Mouse (Mus musculus) liver, embryonic 16.5 days (tissue): ENCODE results near the gene Slc52a3. TPM values are rescaled to one million over a fixed set of nuclear protein-coding genes. Genes with fewer than 3 reads are reported as not detected.

Source experiments
- ATAC-seq: fragments of 200-750 bp; cut with Nextera tagmentation; 2 replicates; pipeline ENCODE4 v1.8.0; 2017; ENCODE audit warnings: low read depth, mild to moderate bottlenecking, moderate number of reproducible peaks, moderate library complexity
- H3K27ac ChIP-seq: fragments of 300-500 bp; sonication (generic); 2 replicates; pipeline ENCODE4 v1.5.1; 2014; ENCODE audit warnings: mild to moderate bottlenecking, low read length
- H3K27me3 ChIP-seq: fragments of 300-500 bp; sonication (generic); 2 replicates; pipeline ENCODE4 v1.6.1; 2014; ENCODE audit warnings: low read depth, low read length, mixed read lengths; ENCODE audit not compliant: control insufficient read depth, insufficient read depth
- H3K36me3 ChIP-seq: fragments of 300-500 bp; sonication (generic); 2 replicates; pipeline ENCODE4 v1.6.1; 2014; ENCODE audit warnings: mild to moderate bottlenecking; ENCODE audit not compliant: control insufficient read depth, insufficient read depth
- H3K4me1 ChIP-seq: fragments of 300-500 bp; sonication (generic); 2 replicates; pipeline ENCODE4 v1.6.1; 2014; ENCODE audit warnings: low read depth, low read length, mixed read lengths; ENCODE audit not compliant: control insufficient read depth
- H3K4me2 ChIP-seq: fragments of 300-500 bp; sonication (generic); 2 replicates; pipeline ENCODE4 v1.6.1; 2014; ENCODE audit warnings: low read depth, low read length, mixed read lengths
- H3K4me3 ChIP-seq: fragments of 300-500 bp; sonication (generic); 2 replicates; pipeline ENCODE4 v1.5.1; 2014; ENCODE audit warnings: low read depth, mild to moderate bottlenecking, low read length
- H3K9ac ChIP-seq: fragments of 300-500 bp; sonication (generic); 2 replicates; pipeline ENCODE4 v1.6.1; 2014; ENCODE audit warnings: low read depth, low read length
- H3K9me3 ChIP-seq: fragments of 300-500 bp; sonication (generic); replicated peaks from 2 replicates; pipeline ENCODE4 v1.6.1; 2016; ENCODE audit warnings: low read length; ENCODE audit not compliant: control insufficient read depth
- WGBS: fragments of 180-500 bp; shearing (Covaris S2); extraction: QIAGEN DNeasy Blood & Tissue Kit; methylation state at CpG from one replicate; pipeline ENCODE4 v1.1.7; 2014; ENCODE audit not compliant: insufficient replicate concordance; 5-methylcytosine and 5-hydroxymethylcytosine counted together
- polyA plus RNA-seq: library from polyadenylated mRNA; unstranded; fragments of >200 nt; fragmentation: Nextera tagmentation; extraction: Ambion mirVana; gene quantifications from 2 replicates; pipeline ENCODE4 v1.2.1, GENCODE M21; 2015

Slc52a3 gene
- polyA plus RNA-seq, 1 experiment from 2014 or later, result 1.1 TPM

DNA sequence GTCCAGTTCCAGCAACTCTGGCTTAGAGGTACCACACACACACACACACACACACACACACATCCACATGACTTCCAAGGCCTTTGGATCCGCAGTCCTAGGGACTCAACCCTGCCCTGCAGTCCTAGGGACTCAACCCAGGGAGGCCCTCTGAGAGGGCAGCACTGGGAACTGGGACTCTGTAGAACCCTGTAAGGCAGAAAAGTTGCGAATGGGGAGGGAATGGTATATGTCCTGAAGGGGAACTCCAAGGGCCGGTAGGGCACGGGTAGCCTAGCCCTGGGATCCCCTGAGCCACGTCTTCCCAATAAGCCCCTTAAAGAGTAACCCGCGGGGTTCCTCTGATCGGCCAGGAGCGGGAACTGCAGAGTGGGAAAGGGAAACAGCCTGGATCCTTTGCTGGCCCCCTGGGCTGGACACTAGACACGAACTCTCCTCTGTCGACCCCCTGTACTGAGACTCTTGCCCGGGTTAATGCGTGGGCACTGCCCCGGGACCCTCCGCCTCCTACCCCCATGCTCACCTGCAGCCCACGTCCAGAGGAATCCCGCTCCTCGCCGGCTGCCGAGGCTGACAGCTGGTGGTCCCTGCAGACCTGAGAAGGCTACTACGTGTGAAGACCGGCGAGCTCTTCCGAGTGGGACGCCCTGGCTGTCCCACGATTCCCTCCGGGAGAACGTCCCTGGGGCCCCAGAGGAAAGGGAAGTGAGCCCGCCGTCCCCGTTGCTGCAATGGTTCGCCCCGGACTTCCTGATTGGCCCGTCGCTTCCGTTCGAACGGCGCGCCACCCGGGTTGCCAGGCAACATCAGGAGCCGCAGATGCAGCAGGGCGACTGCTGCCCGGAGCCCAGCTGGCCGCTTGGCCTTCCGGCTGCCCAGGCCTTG lies 16.6 kb upstream of the Slc52a3 start, which contains the start of gene Fam110a:
TSS of gene Fam110a (minus strand) at position 750 of the 885 bp plus-strand sequence.
- H3K4me2 ChIP-seq, result peak within 1 kb of the TSS; percentile 64
- H3K27me3 ChIP-seq, result no peaks in the 10 kb centered on the region; the same call in 1 of the 2 replicates
- H3K9ac ChIP-seq, result peak within 1 kb of the TSS; percentile 78
- ATAC-seq, result peak; percentile 85
- H3K9me3 ChIP-seq, result no peaks in the 10 kb centered on the region
- H3K4me1 ChIP-seq, result peaks cover 38% of the 10 kb centered on the region
- peak within 1 kb of the TSS; percentile 74 for H3K4me3 ChIP-seq
- under 1% methylated on average over 46 of the region's 46 CpGs for WGBS
- H3K36me3 ChIP-seq, result no peaks in the 10 kb centered on the region
- peak within 1 kb of the TSS; percentile 61 for H3K27ac ChIP-seq

DNA sequence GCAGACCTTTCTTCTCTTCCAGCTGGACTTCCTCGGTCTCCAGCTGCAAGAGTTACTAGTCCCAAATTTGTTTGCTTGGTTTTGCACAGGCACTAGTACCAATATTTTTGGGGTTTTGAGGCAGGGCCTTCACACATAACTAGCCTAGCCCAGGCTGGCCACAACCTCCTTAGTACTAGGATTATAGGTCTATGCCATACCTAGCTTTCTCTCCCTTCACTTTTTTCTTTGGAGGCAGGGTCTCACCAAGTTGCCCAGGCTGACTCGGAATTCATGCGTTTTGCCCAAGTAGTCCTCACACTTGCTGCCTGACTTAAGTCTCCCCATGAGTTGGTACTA lies 16.0 kb upstream of the Slc52a3 start:
- ATAC-seq, result no peak
- no peak overlapping the region for H3K9ac ChIP-seq
- peak overlapping the region; percentile 74 for H3K4me3 ChIP-seq
- H3K36me3 ChIP-seq, result no peaks in the 10 kb centered on the region
- H3K9me3 ChIP-seq, result no peaks in the 10 kb centered on the region
- no peaks in the 10 kb centered on the region; the same call in 1 of the 2 replicates for H3K27me3 ChIP-seq
- no peak overlapping the region for H3K27ac ChIP-seq
- peaks cover 32% of the 10 kb centered on the region for H3K4me1 ChIP-seq
- WGBS, result 43% methylated on average over 3 of the region's 3 CpGs
- H3K4me2 ChIP-seq, result peak overlapping the region; percentile 64

DNA sequence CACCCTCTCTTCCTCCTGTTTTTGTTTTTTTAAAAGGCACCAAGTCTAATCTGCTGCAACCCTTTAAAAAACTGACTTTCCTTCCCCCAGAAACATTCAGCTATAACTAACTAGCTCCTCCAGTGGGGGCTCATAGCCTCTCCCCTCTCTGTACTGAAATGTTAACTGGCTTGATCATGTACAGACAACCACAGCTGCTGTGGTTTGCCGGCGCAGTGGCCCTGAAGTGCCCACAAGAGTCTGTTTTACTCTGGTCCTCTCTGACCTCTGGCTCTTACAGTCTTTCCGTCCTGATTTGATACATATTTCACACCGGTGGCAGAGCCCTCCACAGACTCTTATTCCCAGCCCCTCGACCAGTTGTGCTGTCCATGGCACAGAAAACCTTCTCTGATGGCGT lies 15.0 kb upstream of the Slc52a3 start:
- peaks cover 27% of the 10 kb centered on the region for H3K4me1 ChIP-seq
- no peaks in the 10 kb centered on the region for H3K9me3 ChIP-seq
- no peaks in the 10 kb centered on the region; the same call in 1 of the 2 replicates for H3K27me3 ChIP-seq
- 24% methylated on average over 6 of the region's 6 CpGs for WGBS
- ATAC-seq, result no peak
- H3K4me2 ChIP-seq, result no peak overlapping the region
- no peak overlapping the region for H3K9ac ChIP-seq
- no peaks in the 10 kb centered on the region for H3K36me3 ChIP-seq
- no peak overlapping the region for H3K4me3 ChIP-seq
- no peak overlapping the region for H3K27ac ChIP-seq

DNA sequence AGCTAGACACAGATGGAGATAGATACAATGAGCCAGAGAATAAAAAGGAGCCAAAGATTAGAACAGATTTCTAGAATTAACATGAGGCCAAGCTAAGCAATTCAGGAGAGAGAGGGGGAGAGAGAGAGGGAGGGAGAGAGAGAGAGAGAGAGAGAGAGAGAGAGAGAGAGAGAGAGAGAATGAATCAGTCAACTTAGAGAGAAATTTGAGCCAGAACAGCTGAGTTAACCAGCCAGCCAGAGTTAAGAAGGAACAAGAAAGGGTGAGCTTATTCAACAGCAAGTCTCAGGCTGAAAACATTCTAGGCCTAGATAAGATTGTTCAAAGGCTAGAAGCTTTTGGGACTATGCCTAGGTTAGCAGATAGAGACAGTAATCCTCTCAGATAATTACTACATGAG lies 13.8 kb upstream of the Slc52a3 start:
- no peak overlapping the region for H3K4me2 ChIP-seq

DNA sequence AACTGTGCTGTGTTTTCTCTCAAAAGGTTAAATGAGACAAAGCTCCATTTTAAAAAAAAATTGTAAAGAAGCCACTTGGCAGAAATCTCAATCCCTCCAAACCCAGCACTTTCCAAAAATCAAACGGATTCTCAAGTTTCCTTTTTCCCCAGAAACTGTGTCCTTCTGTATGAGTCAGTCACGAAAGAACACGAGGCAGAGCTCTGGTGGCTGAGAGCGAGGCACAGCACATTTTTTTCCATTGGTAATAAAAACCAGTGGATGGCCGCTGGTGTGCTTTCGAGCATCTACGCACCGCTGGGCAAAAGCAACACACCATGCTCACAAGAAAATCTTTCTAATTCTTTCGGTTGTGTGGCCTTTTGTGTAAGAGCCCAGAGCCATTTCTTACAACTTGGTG lies 12.3 kb upstream of the Slc52a3 start:
- Histone ChIP-seq H3K4me2 (no peak overlapping the region), H3K9ac (no peak overlapping the region), H3K27ac (no peak overlapping the region), H3K27me3 (no peaks in the 10 kb centered on the region; the same call in 1 of the 2 replicates), H3K36me3 (no peaks in the 10 kb centered on the region), H3K9me3 (no peaks in the 10 kb centered on the region), H3K4me1 (peaks cover 8% of the 10 kb centered on the region), H3K4me3 (no peak overlapping the region)
- no peak for ATAC-seq
- 70% methylated on average over 9 of the region's 9 CpGs for WGBS

More for the DNA sequence above, 13.8 kb upstream of the Slc52a3 start:
- H3K9me3 ChIP-seq, result no peaks in the 10 kb centered on the region
- peaks cover 23% of the 10 kb centered on the region for H3K4me1 ChIP-seq
- ATAC-seq, result no peak
- H3K9ac ChIP-seq, result no peak overlapping the region
- H3K36me3 ChIP-seq, result no peaks in the 10 kb centered on the region
- no peaks in the 10 kb centered on the region; the same call in 1 of the 2 replicates for H3K27me3 ChIP-seq
- no peak overlapping the region for H3K27ac ChIP-seq
- no peak overlapping the region for H3K4me3 ChIP-seq

DNA sequence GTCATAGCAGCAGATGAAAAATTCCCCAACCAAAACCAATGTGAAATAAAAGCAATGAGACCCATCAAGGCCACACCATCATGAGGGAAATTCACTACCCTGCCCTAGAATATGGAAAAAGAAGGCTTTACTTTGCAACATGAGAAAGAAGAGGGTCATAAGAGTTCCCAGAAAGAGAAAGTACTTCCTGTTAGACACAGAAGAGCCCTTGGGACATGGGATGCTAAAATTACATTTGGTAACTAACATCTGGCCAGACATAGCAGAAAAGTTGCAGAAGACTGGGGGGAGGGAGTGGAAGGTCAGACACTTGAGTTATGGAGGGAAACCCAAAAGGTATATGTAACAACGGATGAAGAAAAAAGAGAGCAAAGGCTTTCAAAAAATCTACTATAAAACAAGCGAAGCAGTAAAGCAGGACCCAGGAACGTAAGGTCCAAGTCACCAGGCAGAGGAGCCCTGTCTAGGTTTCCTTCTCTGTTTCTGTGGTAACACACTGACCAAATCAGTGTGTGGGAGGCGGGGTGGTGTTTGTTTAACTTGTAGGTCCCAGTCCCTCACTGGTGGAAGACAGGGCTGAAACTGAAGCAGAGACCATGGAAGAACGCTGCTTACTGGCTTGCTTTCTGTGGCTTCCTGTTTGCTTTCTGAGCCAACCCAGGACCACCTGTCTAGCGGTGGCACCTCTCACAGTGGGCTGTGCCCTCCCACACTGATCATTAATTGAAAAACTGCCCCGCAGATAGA lies 10.7 kb upstream of the Slc52a3 start:
- 33% methylated on average over 7 of the region's 7 CpGs for whole genome bisulfite sequencing
- ATAC-seq, result no peak
- no peak overlapping the region for H3K4me2 ChIP-seq
- H3K36me3 ChIP-seq, result no peaks in the 10 kb centered on the region
- H3K27ac ChIP-seq, result no peak overlapping the region
- H3K4me3 ChIP-seq, result no peak overlapping the region
- H3K4me1 ChIP-seq, result peaks cover 2% of the 10 kb centered on the region
- no peaks in the 10 kb centered on the region for H3K9me3 ChIP-seq
- no peak overlapping the region for H3K9ac ChIP-seq
- no peaks in the 10 kb centered on the region; the same call in 1 of the 2 replicates for H3K27me3 ChIP-seq

DNA sequence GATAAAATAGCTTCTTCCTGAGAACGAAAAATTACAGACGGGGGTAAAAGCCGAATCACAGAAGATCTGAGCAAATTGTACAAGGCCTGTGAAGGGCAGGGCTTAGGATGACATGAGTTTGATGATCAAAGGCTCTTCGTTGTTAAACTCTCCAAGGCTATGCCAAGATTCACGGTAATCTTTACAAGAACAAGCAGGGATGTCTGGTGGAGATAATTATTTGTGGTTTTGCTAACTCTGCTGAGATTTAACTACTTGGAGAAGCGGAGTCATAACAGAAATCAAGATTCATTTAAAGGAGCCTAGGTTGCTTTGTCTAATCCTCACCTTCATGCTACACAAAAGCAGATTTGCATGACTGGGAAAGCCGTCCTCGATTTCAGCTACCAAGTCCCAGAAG lies 9.4 kb upstream of the Slc52a3 start:
- Histone ChIP-seq H3K4me3 (no peak overlapping the region), H3K36me3 (no peaks in the 10 kb centered on the region), H3K4me1 (no peaks in the 10 kb centered on the region; the same call in 1 of the 2 replicates), H3K4me2 (no peak overlapping the region), H3K9me3 (no peaks in the 10 kb centered on the region), H3K9ac (no peak overlapping the region), H3K27me3 (no peaks in the 10 kb centered on the region), H3K27ac (no peak overlapping the region)
- WGBS, result 44% methylated on average over 8 of the region's 8 CpGs
- no peak for ATAC-seq

DNA sequence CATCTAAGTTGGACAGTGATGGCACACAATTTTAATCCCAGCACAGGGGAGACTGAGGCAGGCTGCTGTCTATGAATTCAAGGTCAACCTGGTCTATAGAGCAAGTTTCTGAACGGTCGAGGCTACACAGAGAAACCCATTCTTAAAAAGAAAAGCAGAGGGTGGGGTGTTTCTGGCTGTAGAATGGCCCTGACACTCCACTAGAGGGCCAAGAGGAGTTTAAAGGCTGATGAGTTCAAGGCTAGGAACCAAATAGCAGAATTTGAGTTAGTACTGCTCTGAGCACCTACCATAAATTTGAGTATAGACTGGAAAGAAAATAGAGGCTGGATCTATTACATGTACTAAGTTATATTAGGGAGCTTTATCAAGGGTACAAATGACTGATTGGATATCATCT lies 7.3 kb upstream of the Slc52a3 start:
- no peaks in the 10 kb centered on the region for H3K9me3 ChIP-seq
- ATAC-seq, result no peak
- no peak overlapping the region for H3K4me2 ChIP-seq
- no peaks in the 10 kb centered on the region; the same call in none of the 2 replicates for H3K27me3 ChIP-seq
- H3K27ac ChIP-seq, result no peak overlapping the region
- WGBS, result 39% methylated on average over 2 of the region's 2 CpGs
- H3K4me3 ChIP-seq, result no peak overlapping the region
- no peaks in the 10 kb centered on the region; the same call in 1 of the 2 replicates for H3K4me1 ChIP-seq
- H3K36me3 ChIP-seq, result no peaks in the 10 kb centered on the region
- no peak overlapping the region for H3K9ac ChIP-seq

DNA sequence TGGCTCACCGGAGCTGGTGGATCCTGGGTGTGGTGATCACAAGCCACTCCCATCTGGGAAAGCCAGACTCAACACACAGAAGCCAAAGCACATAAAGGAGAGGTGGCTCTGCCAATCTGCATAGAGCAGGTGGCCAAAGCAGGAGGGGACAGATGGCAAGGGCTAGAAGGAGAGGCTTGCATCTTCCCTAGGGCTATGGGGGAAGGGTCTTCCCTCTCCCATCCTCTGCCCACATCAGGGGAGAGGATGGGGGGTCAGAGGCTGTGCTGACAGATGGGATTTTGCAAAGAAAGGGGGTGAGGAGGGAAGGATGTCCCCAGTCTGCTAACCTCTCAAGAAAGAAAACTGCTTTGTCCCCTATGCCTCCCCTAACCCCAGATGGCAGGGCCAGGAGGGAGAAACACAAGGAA lies 5.3 kb upstream of the Slc52a3 start:
- Histone ChIP-seq H3K27me3 (peaks cover 3% of the 10 kb centered on the region), H3K4me2 (no peak overlapping the region)

More for the DNA sequence above, 5.3 kb upstream of the Slc52a3 start:
- Histone ChIP-seq H3K4me3 (no peak overlapping the region), H3K9ac (no peak overlapping the region), H3K4me1 (peaks cover 4% of the 10 kb centered on the region), H3K36me3 (no peaks in the 10 kb centered on the region), H3K9me3 (no peaks in the 10 kb centered on the region), H3K27ac (no peak overlapping the region)
- 46% methylated on average over 1 of the region's 1 CpGs for WGBS
- no peak for ATAC-seq
